Mouse (Mus musculus) CH12.LX (cell line): ENCODE results near the gene Sgpl1. TPM values are rescaled to one million over a fixed set of nuclear protein-coding genes. Genes with fewer than 3 reads are reported as not detected.

Experiments
- DNase-seq: peaks from one replicate; pipeline ENCODE4 v3.0.0-alpha.2; 2013; ENCODE audit errors: extremely low read depth
- H3K27ac ChIP-seq: 2 replicates; pipeline ENCODE4 v1.5.1; 2012; ENCODE audit warnings: low read depth, mild to moderate bottlenecking, control low read depth, moderate library complexity; ENCODE audit not compliant: insufficient read depth
- H3K27me3 ChIP-seq: replicated peaks from 2 replicates; pipeline ENCODE3; 2012; ENCODE audit warnings: inconsistent platforms
- H3K36me3 ChIP-seq, 2 experiments: replicated peaks in 1 of 2; 2 replicates each; pipeline versions ENCODE3 to v1.6.1; 2012; ENCODE audit warnings: inconsistent platforms in 1 of 2, low read length in 1 of 2, mild to moderate bottlenecking in 1 of 2, mixed read lengths in 1 of 2, moderate library complexity in 1 of 2; ENCODE audit not compliant: control insufficient read depth in 1 of 2, insufficient read depth in 1 of 2
- H3K4me1 ChIP-seq, 2 experiments: 2 replicates each; pipeline ENCODE4 v1.6.1; 2012; ENCODE audit warnings: inconsistent platforms in 1 of 2, moderate library complexity in 1 of 2; ENCODE audit not compliant: insufficient read depth in 2 of 2, control insufficient read depth in 1 of 2
- H3K4me2 ChIP-seq: 2 replicates; pipeline ENCODE4 v1.6.1; 2012; ENCODE audit warnings: low read depth, mild to moderate bottlenecking, control low read depth; ENCODE audit not compliant: poor library complexity, insufficient read depth, severe bottlenecking
- H3K4me3 ChIP-seq, 3 experiments: fragments of 150-350 bp in 1 of 3; sonication (generic) in 1 of 3; replicated peaks in 1 of 3; 2 replicates each; pipeline versions ENCODE3 to v1.5.1; 2011 to 2012; ENCODE audit warnings: low read depth in 2 of 3, low read length in 2 of 3, mild to moderate bottlenecking in 2 of 3, moderate library complexity in 2 of 3, control low read depth in 1 of 3, improper control_type of control experiment in 1 of 3, inconsistent platforms in 1 of 3, mixed read lengths in 1 of 3; ENCODE audit not compliant: poor library complexity in 1 of 3
- H3K79me2 ChIP-seq: replicated peaks from 2 replicates; pipeline ENCODE4 v1.6.1; 2012; ENCODE audit warnings: mild to moderate bottlenecking, moderate library complexity; ENCODE audit not compliant: control insufficient read depth, poor library complexity, insufficient read depth, severe bottlenecking; ENCODE audit errors: extremely low read depth
- H3K9ac ChIP-seq: 2 replicates; pipeline ENCODE4 v1.6.1; 2012; ENCODE audit warnings: low read depth, mild to moderate bottlenecking, control low read depth, moderate library complexity; ENCODE audit not compliant: insufficient read depth
- H3K9me3 ChIP-seq: replicated peaks from 2 replicates; pipeline ENCODE3; 2012; ENCODE audit warnings: low read length, inconsistent platforms, mixed read lengths
- BHLHE40 ChIP-seq: IDR thresholded peaks from 2 replicates; pipeline ENCODE4 v1.6.1; 2011; ENCODE audit warnings: mild to moderate bottlenecking, low read depth, low read length, improper control_type of control experiment
- CHD1 ChIP-seq: IDR thresholded peaks from 2 replicates; pipeline ENCODE4 v1.6.1; 2012; ENCODE audit warnings: low read depth, low read length, improper control_type of control experiment, inconsistent platforms
- CHD2 ChIP-seq: IDR thresholded peaks from 2 replicates; pipeline ENCODE4 v1.6.1; 2011; ENCODE audit warnings: low read length, improper control_type of control experiment
- CTCF ChIP-seq, 2 experiments: IDR thresholded peaks in 1 of 2; conservative IDR thresholded peaks in 1 of 2; 2 replicates each; pipeline ENCODE4 v1.5.1; 2011 to 2012; ENCODE audit warnings: low read depth in 2 of 2, low read length in 2 of 2, improper control_type of control experiment in 1 of 2, inconsistent platforms in 1 of 2, mild to moderate bottlenecking in 1 of 2, moderate library complexity in 1 of 2
- E2F4 ChIP-seq: IDR thresholded peaks from 2 replicates; pipeline ENCODE4 v1.6.1; 2011; ENCODE audit warnings: low read depth, low read length, improper control_type of control experiment; ENCODE audit not compliant: insufficient replicate concordance
- ELF1 ChIP-seq: IDR thresholded peaks from 2 replicates; pipeline ENCODE4 v1.6.1; 2014; ENCODE audit warnings: low read depth, mild to moderate bottlenecking, inconsistent platforms, low read length, improper control_type of control experiment
- EP300 ChIP-seq: IDR thresholded peaks from 2 replicates; pipeline ENCODE4 v1.6.1; 2011; ENCODE audit warnings: low read length, improper control_type of control experiment
- ETS1 ChIP-seq: conservative IDR thresholded peaks from 2 replicates; pipeline ENCODE4 v1.6.1; 2012; ENCODE audit warnings: low read depth, mild to moderate bottlenecking, inconsistent platforms, low read length, improper control_type of control experiment, moderate library complexity
- GABPA ChIP-seq: IDR thresholded peaks from 2 replicates; pipeline ENCODE4 v1.6.1; 2012; ENCODE audit warnings: low read depth, low read length, improper control_type of control experiment, inconsistent platforms; ENCODE audit not compliant: insufficient replicate concordance
- HCFC1 ChIP-seq: IDR thresholded peaks from 2 replicates; pipeline ENCODE4 v1.6.1; 2012; ENCODE audit warnings: low read depth, mild to moderate bottlenecking, inconsistent platforms, low read length, improper control_type of control experiment
- IRF4 ChIP-seq: IDR thresholded peaks from 2 replicates; pipeline ENCODE4 v1.6.1; 2014; ENCODE audit warnings: low read depth, mild to moderate bottlenecking, inconsistent platforms, low read length, improper control_type of control experiment
- JUN ChIP-seq: IDR thresholded peaks from 2 replicates; pipeline ENCODE4 v1.6.1; 2011; ENCODE audit warnings: low read depth, mild to moderate bottlenecking, low read length, improper control_type of control experiment, moderate library complexity; ENCODE audit not compliant: insufficient read depth
- JUND ChIP-seq: conservative IDR thresholded peaks from 2 replicates; pipeline ENCODE4 v1.6.1; 2011; ENCODE audit warnings: low read depth, low read length, improper control_type of control experiment
- KAT2A ChIP-seq: IDR thresholded peaks from 2 replicates; pipeline ENCODE4 v1.6.1; 2012; ENCODE audit warnings: low read length, improper control_type of control experiment, inconsistent platforms; ENCODE audit not compliant: insufficient replicate concordance
- MAFK ChIP-seq: IDR thresholded peaks from 2 replicates; pipeline ENCODE4 v1.6.1; 2011; ENCODE audit warnings: low read length, improper control_type of control experiment; ENCODE audit not compliant: insufficient replicate concordance
- MAX ChIP-seq: IDR thresholded peaks from 2 replicates; pipeline ENCODE4 v1.6.1; 2011; ENCODE audit warnings: low read length, improper control_type of control experiment
- MAZ ChIP-seq: IDR thresholded peaks from 2 replicates; pipeline ENCODE4 v1.6.1; 2012; ENCODE audit warnings: low read depth, mild to moderate bottlenecking, inconsistent platforms, low read length, improper control_type of control experiment, moderate library complexity
- MEF2A ChIP-seq: IDR thresholded peaks from 2 replicates; pipeline ENCODE4 v1.6.1; 2014; ENCODE audit warnings: low read depth, mild to moderate bottlenecking, inconsistent platforms, low read length, improper control_type of control experiment, borderline replicate concordance
- MXI1 ChIP-seq: IDR thresholded peaks from 2 replicates; pipeline ENCODE4 v1.6.1; 2011; ENCODE audit warnings: mild to moderate bottlenecking, low read depth, low read length, improper control_type of control experiment
- MYC ChIP-seq: IDR thresholded peaks from 2 replicates; pipeline ENCODE4 v1.6.1; 2011; ENCODE audit warnings: low read depth, mild to moderate bottlenecking, improper control_type of control experiment, low read length
- NELFE ChIP-seq: IDR thresholded peaks from 2 replicates; pipeline ENCODE4 v1.6.1; 2011; ENCODE audit warnings: low read depth, low read length, improper control_type of control experiment
- NRF1 ChIP-seq: IDR thresholded peaks from 2 replicates; pipeline ENCODE4 v1.6.1; 2014; ENCODE audit warnings: low read depth, mild to moderate bottlenecking, inconsistent platforms, low read length, improper control_type of control experiment, moderate library complexity
- PAX5 ChIP-seq: IDR thresholded peaks from 2 replicates; pipeline ENCODE4 v1.6.1; 2012; ENCODE audit warnings: low read length, inconsistent platforms, mixed read lengths
- POLR2A ChIP-seq: IDR thresholded peaks from 2 replicates; pipeline ENCODE4 v1.6.1; 2011; ENCODE audit warnings: low read depth, mild to moderate bottlenecking, improper control_type of control experiment, low read length
- POLR2AphosphoS2 ChIP-seq: IDR thresholded peaks from 2 replicates; pipeline ENCODE4 v1.6.1; 2011; ENCODE audit warnings: low read depth, low read length, improper control_type of control experiment
- RAD21 ChIP-seq: IDR thresholded peaks from 2 replicates; pipeline ENCODE4 v1.6.1; 2011; ENCODE audit warnings: low read depth, mild to moderate bottlenecking, low read length, improper control_type of control experiment, moderate library complexity
- RCOR1 ChIP-seq: conservative IDR thresholded peaks from 2 replicates; pipeline ENCODE4 v1.6.1; 2012; ENCODE audit warnings: low read depth, mild to moderate bottlenecking, inconsistent platforms, low read length, improper control_type of control experiment
- SIN3A ChIP-seq: IDR thresholded peaks from 2 replicates; pipeline ENCODE4 v1.6.1; 2012; ENCODE audit warnings: low read length, improper control_type of control experiment, inconsistent platforms
- SMC3 ChIP-seq: IDR thresholded peaks from 2 replicates; pipeline ENCODE4 v1.6.1; 2011; ENCODE audit warnings: low read depth, low read length, improper control_type of control experiment
- TBP ChIP-seq: conservative IDR thresholded peaks from 2 replicates; pipeline ENCODE4 v1.6.1; 2011; ENCODE audit warnings: low read depth, low read length, improper control_type of control experiment
- TCF12 ChIP-seq: IDR thresholded peaks from 2 replicates; pipeline ENCODE4 v1.6.1; 2014; ENCODE audit warnings: low read depth, mild to moderate bottlenecking, inconsistent platforms, low read length, improper control_type of control experiment
- UBTF ChIP-seq: IDR thresholded peaks from 2 replicates; pipeline ENCODE4 v1.6.1; 2012; ENCODE audit warnings: low read depth, mild to moderate bottlenecking, inconsistent platforms, low read length, improper control_type of control experiment, moderate library complexity
- USF1 ChIP-seq: IDR thresholded peaks from 2 replicates; pipeline ENCODE4 v1.6.1; 2014; ENCODE audit warnings: low read depth, mild to moderate bottlenecking, inconsistent platforms, low read length, improper control_type of control experiment
- USF2 ChIP-seq: conservative IDR thresholded peaks from 2 replicates; pipeline ENCODE4 v1.6.1; 2011; ENCODE audit warnings: low read depth, low read length, improper control_type of control experiment
- ZC3H11A ChIP-seq: IDR thresholded peaks from 2 replicates; pipeline ENCODE4 v1.6.1; 2012; ENCODE audit warnings: low read depth, mild to moderate bottlenecking, inconsistent platforms, low read length, improper control_type of control experiment
- ZKSCAN1 ChIP-seq: IDR thresholded peaks from 2 replicates; pipeline ENCODE4 v1.6.1; 2012; ENCODE audit warnings: low read depth, inconsistent platforms, low read length, improper control_type of control experiment, borderline replicate concordance
- ZMIZ1 ChIP-seq: IDR thresholded peaks from 2 replicates; pipeline ENCODE4 v1.6.1; 2012; ENCODE audit warnings: low read depth, mild to moderate bottlenecking, inconsistent platforms, low read length, improper control_type of control experiment
- ZNF384 ChIP-seq: IDR thresholded peaks from 2 replicates; pipeline ENCODE4 v1.6.1; 2012; ENCODE audit warnings: low read depth, low read length, improper control_type of control experiment, inconsistent platforms
- dilution Hi-C: fragments of 300-500 bp; cut with MboI; formaldehyde crosslinking; loops from 2 replicates; pipeline ENCODE4 v1.14.3; 2020; ENCODE audit warnings: low sequenced_read_pairs; ENCODE audit not compliant: extremely low pct_unique_long_range_greater_than_20kb, extremely low pct_ligation_motif_present
- in situ Hi-C: fragments of 300-500 bp; cut with MboI; formaldehyde crosslinking; loops from 3 replicates; pipeline ENCODE4 v1.14.3; 2019; ENCODE audit warnings: low sequenced_read_pairs, low pct_ligation_motif_present, low pct_unique_long_range_greater_than_20kb, mixed read lengths
- polyA plus RNA-seq: library from polyadenylated mRNA; unstranded; fragments of >175 nt; gene quantifications from 2 replicates; pipeline ENCODE4 v1.2.1, GENCODE M21; 2012; ENCODE audit warnings: low read depth; ENCODE audit not compliant: insufficient read length
- total RNA-seq, 2 experiments: library from RNA; depleted of rRNA; stranded (reverse); fragments of 300-350 nt in 1 of 2; fragments of >200 nt in 1 of 2; gene quantifications; 2 replicates each; pipeline ENCODE4 v1.2.3; 2012 to 2014

Gene Sgpl1
- total and polyA plus RNA-seq, 3 experiments = 48.3 to 55.4 (median 52.1) TPM

- no peaks in the 10 kb centered on the region for H3K9me3 ChIP-seq
- peak overlapping the region; percentile 78 to 94 (median 87) for H3K4me3 ChIP-seq
- peak; percentile 66 for DNase-seq
- no peaks in the 10 kb centered on the region for H3K27me3 ChIP-seq
- peaks cover 14% of the 10 kb centered on the region for H3K79me2 ChIP-seq
- peaks cover 0 to 16% of the 10 kb centered on the region in 2 experiments for H3K36me3 ChIP-seq
- H3K4me1 ChIP-seq = peaks cover 3 to 48% of the 10 kb centered on the region in 2 experiments; a peak in 3 of 4 replicates
- peak overlapping the region; percentile 34 for H3K27ac ChIP-seq
- H3K4me2 ChIP-seq = peak overlapping the region; percentile 32
- TF ChIP-seq ZNF384 (no peak), ZMIZ1 (no peak), GABPA (no peak), POLR2A (no peak), USF1 (no peak), CHD2 (no peak), POLR2AphosphoS2 (no peak), SMC3 (no peak), ZKSCAN1 (no peak), JUND (no peak), IRF4 (no peak), CTCF (conservative IDR thresholded peaks at IDR 0.05 in 1 of 2, IDR thresholded peaks at IDR 0.05 in 1 of 2; ENCODE audit: low read depth in 2 of 2, low read length in 2 of 2) (no peak), TCF12 (peak; percentile 33; the same call in 1 of the 2 replicates), PAX5 (no peak), HCFC1 (no peak), BHLHE40 (peak; percentile 52), MXI1 (peak; percentile 97), CHD1 (0 out of 2 replicates have a peak, but pooled peaks have one; percentile 55), KAT2A (no peak), USF2 (no peak), NRF1 (no peak), NELFE (no peak), MYC (no peak), MAZ (no peak), ZC3H11A (no peak), JUN (no peak), RCOR1 (no peak), MAFK (no peak), ELF1 (0 out of 2 replicates have a peak, but pooled peaks have one; percentile 43), ETS1 (no peak; the same call in 1 of the 2 replicates), MEF2A (0 out of 2 replicates have a peak, but pooled peaks have one; percentile 22), MAX (peak; percentile 37; the same call in 1 of the 2 replicates), E2F4 (no peak), TBP (0 out of 2 replicates have a peak, but pooled peaks have one; percentile 36), RAD21 (no peak), SIN3A (peak; percentile 75), UBTF (peak; percentile 97), EP300 (no peak)
- dilution Hi-C loops = no loop called here
- H3K9ac ChIP-seq = peak overlapping the region; percentile 75
- in situ Hi-C loops = no loop called here
Measured at GRCm38 (mm10) chr10:61146119-61146806, 1.2 kb downstream of the Sgpl1 start.
